Mouse (Mus musculus) kidney, postnatal 0 days (tissue): ENCODE results near the gene Prim1. TPM values are rescaled to one million over a fixed set of nuclear protein-coding genes. Genes with fewer than 3 reads are reported as not detected.

Experiments
- ATAC-seq: fragments of 200-750 bp; cut with Nextera tagmentation; replicated peaks from 2 replicates; pipeline ENCODE4 v1.8.0; 2017; ENCODE audit warnings: low read depth, moderate number of reproducible peaks, moderate TSS enrichment, moderate library complexity; ENCODE audit not compliant: low FRiP score
- DNase-seq: peaks from one replicate; pipeline ENCODE4 v3.0.0-alpha.2; 2016; ENCODE audit warnings: low spot score
- H3K27ac ChIP-seq: fragments of 300-500 bp; sonication (generic); 2 replicates; pipeline ENCODE4 v1.5.1; 2014; ENCODE audit warnings: mild to moderate bottlenecking
- H3K27me3 ChIP-seq: fragments of 300-500 bp; sonication (generic); 2 replicates; pipeline ENCODE4 v1.6.1; 2014; ENCODE audit warnings: low read length, mixed read lengths; ENCODE audit not compliant: insufficient read depth
- H3K36me3 ChIP-seq: fragments of 300-500 bp; sonication (generic); 2 replicates; pipeline ENCODE4 v1.6.1; 2014; ENCODE audit warnings: low read length, mixed read lengths; ENCODE audit not compliant: insufficient read depth
- H3K4me1 ChIP-seq: fragments of 300-500 bp; sonication (generic); replicated peaks from 2 replicates; pipeline ENCODE4 v1.6.1; 2014; ENCODE audit warnings: antibody characterized with exemption, low read length, mixed read lengths; ENCODE audit not compliant: insufficient read depth
- H3K4me2 ChIP-seq: fragments of 300-500 bp; sonication (generic); 2 replicates; pipeline ENCODE4 v1.6.1; 2014; ENCODE audit warnings: mild to moderate bottlenecking, low read length, moderate library complexity, mixed read lengths
- H3K4me3 ChIP-seq: fragments of 300-500 bp; sonication (generic); replicated peaks from 2 replicates; pipeline ENCODE4 v1.5.1; 2014; ENCODE audit warnings: low read depth, low read length
- H3K9ac ChIP-seq: fragments of 300-500 bp; sonication (generic); 2 replicates; pipeline ENCODE4 v1.6.1; 2014; ENCODE audit warnings: low read depth, low read length
- H3K9me3 ChIP-seq: fragments of 300-500 bp; sonication (generic); replicated peaks from 2 replicates; pipeline ENCODE4 v1.6.1; 2016; ENCODE audit warnings: low read length, inconsistent platforms, mixed read lengths
- CTCF ChIP-seq: IDR thresholded peaks from 2 replicates; pipeline ENCODE4 v1.5.1; 2016; ENCODE audit warnings: antibody characterized with exemption, low read depth, mild to moderate bottlenecking, moderate library complexity
- WGBS: fragments of 180-500 bp; shearing (Covaris S2); extraction: QIAGEN DNeasy Blood & Tissue Kit; methylation state at CpG from one replicate; pipeline ENCODE4 v1.1.7; 2014; 5-methylcytosine and 5-hydroxymethylcytosine counted together
- polyA plus RNA-seq: library from polyadenylated mRNA; unstranded; fragments of >200 nt; fragmentation: Nextera tagmentation; extraction: Ambion mirVana; gene quantifications from 2 replicates; pipeline ENCODE4 v1.2.1, GENCODE M21; 2015

Prim1 gene
- 43.9 and 53.2 TPM in 2 replicates for polyA plus RNA-seq

- H3K36me3 ChIP-seq: no peaks in the 10 kb centered on the region
- WGBS: 4% methylated on average over 31 of the region's 31 CpGs
- peak; percentile 77 for ATAC-seq
- no peaks in the 10 kb centered on the region for H3K27me3 ChIP-seq
- no peak for TF ChIP-seq CTCF
- no peaks in the 10 kb centered on the region for H3K9me3 ChIP-seq
- peak within 1 kb of the TSS; percentile 64 for H3K9ac ChIP-seq
- H3K4me3 ChIP-seq: peak within 1 kb of the TSS; percentile 67
- H3K27ac ChIP-seq: peak within 1 kb of the TSS; percentile 60
- H3K4me2 ChIP-seq: peak within 1 kb of the TSS; percentile 74
- DNase-seq: peak; percentile 87
- no peaks in the 10 kb centered on the region for H3K4me1 ChIP-seq
Observed at GRCm38 (mm10) chr10:128015068-128015934, at the start of gene Prim1. TSS of gene Prim1 (plus strand) at chr10:128015168.

GRCm38 (mm10) chr10:127966506-127966905 lies 48.5 kb upstream of the Prim1 start:
- Histone ChIP-seq H3K4me1 (no peaks in the 10 kb centered on the region), H3K9me3 (no peaks in the 10 kb centered on the region), H3K4me2 (no peak overlapping the region), H3K36me3 (no peaks in the 10 kb centered on the region), H3K27ac (no peak overlapping the region), H3K9ac (no peak overlapping the region), H3K27me3 (no peaks in the 10 kb centered on the region), H3K4me3 (no peak overlapping the region)
- DNase-seq (no peak), ATAC-seq (no peak)
- WGBS: 89% methylated on average over 6 of the region's 6 CpGs
- TF ChIP-seq CTCF: no peak

- no peak for ATAC-seq
- Histone ChIP-seq H3K9me3 (no peaks in the 10 kb centered on the region), H3K36me3 (no peaks in the 10 kb centered on the region), H3K9ac (no peak overlapping the region), H3K27me3 (no peaks in the 10 kb centered on the region), H3K4me1 (no peaks in the 10 kb centered on the region), H3K4me2 (no peak overlapping the region), H3K27ac (no peak overlapping the region), H3K4me3 (no peak overlapping the region)
- 33% methylated on average over 4 of the region's 4 CpGs for WGBS
- no peak for TF ChIP-seq CTCF
- DNase-seq: no peak
Observed at GRCm38 (mm10) chr10:127969820-127970219, 45.1 kb upstream of the Prim1 start.

GRCm38 (mm10) chr10:127970359-127970831 lies 44.6 kb upstream of the Prim1 start:
- 44% methylated on average over 3 of the region's 3 CpGs for WGBS
- no peak for TF ChIP-seq CTCF
- DNase-seq (peak; percentile 33), ATAC-seq (no peak)
- Histone ChIP-seq H3K9ac (no peak overlapping the region), H3K4me3 (no peak overlapping the region), H3K4me2 (no peak overlapping the region), H3K27ac (no peak overlapping the region), H3K27me3 (no peaks in the 10 kb centered on the region), H3K36me3 (no peaks in the 10 kb centered on the region), H3K9me3 (no peaks in the 10 kb centered on the region), H3K4me1 (no peaks in the 10 kb centered on the region)

GRCm38 (mm10) chr10:127971135-127971534 lies 43.8 kb upstream of the Prim1 start:
- no peak for DNase-seq
- no peaks in the 10 kb centered on the region for H3K36me3 ChIP-seq
- no peak overlapping the region for H3K27ac ChIP-seq
- H3K4me2 ChIP-seq: no peak overlapping the region
- H3K4me3 ChIP-seq: no peak overlapping the region
- peak; percentile 41 for TF ChIP-seq CTCF
- H3K9ac ChIP-seq: no peak overlapping the region
- no peaks in the 10 kb centered on the region for H3K27me3 ChIP-seq
- WGBS: 66% methylated on average over 3 of the region's 3 CpGs
- ATAC-seq: no peak
- H3K9me3 ChIP-seq: no peaks in the 10 kb centered on the region
- H3K4me1 ChIP-seq: no peaks in the 10 kb centered on the region

GRCm38 (mm10) chr10:127974062-127974461 lies 40.9 kb upstream of the Prim1 start:
- Histone ChIP-seq H3K4me3 (no peak overlapping the region), H3K36me3 (no peaks in the 10 kb centered on the region), H3K27me3 (no peaks in the 10 kb centered on the region), H3K27ac (no peak overlapping the region), H3K9ac (no peak overlapping the region), H3K4me1 (no peaks in the 10 kb centered on the region), H3K9me3 (no peaks in the 10 kb centered on the region), H3K4me2 (no peak overlapping the region)
- no peak for TF ChIP-seq CTCF
- no peak for DNase-seq
- no peak for ATAC-seq
- WGBS: 65% methylated on average over 3 of the region's 3 CpGs
